Mouse (Mus musculus) midbrain, embryonic 14.5 days (tissue): ENCODE results near the gene Mbl1. TPM values are rescaled to one million over a fixed set of nuclear protein-coding genes. Genes with fewer than 3 reads are reported as not detected.

Experiments
- polyA plus RNA-seq: library from polyadenylated mRNA; unstranded; fragments of >200 nt; fragmentation: Nextera tagmentation; extraction: Ambion mirVana; gene quantifications from 2 replicates; pipeline ENCODE4 v1.2.1, GENCODE M21; 2014

Mbl1 gene
- polyA plus RNA-seq, 1 experiment from 2014 or later, result not detected

Other genes with a start within 250 kb of the Mbl1 start
- gene Tspan14, start 184.7 kb upstream of the Mbl1 start, polyA plus RNA-seq, result 57.2 and 79.6 TPM in 2 replicates
- 70.4 and 80.1 TPM in 2 replicates for gene Fam213a, start 137.7 kb upstream of the Mbl1 start, polyA plus RNA-seq
- gene Dydc2, start 82.2 kb upstream of the Mbl1 start, polyA plus RNA-seq, result 0.28 and 1.3 TPM in 2 replicates
- not detected in 2 replicates for gene Dydc1, start 78.5 kb upstream of the Mbl1 start, polyA plus RNA-seq
- not detected in 2 replicates for gene Mat1a, start 46.4 kb upstream of the Mbl1 start, polyA plus RNA-seq
- not detected in 2 replicates for gene Sftpa1, start 19.7 kb upstream of the Mbl1 start, polyA plus RNA-seq
- gene Sftpd, start 33.7 kb downstream of the Mbl1 start, polyA plus RNA-seq, result not detected in 2 replicates
- 0.32 and 0.49 TPM in 2 replicates for gene Gm2832, start 127.3 kb downstream of the Mbl1 start, polyA plus RNA-seq
- not detected in 2 replicates for gene Gm5798, start 197.2 kb downstream of the Mbl1 start, polyA plus RNA-seq
- gene Gm7945, start 234.9 kb downstream of the Mbl1 start, polyA plus RNA-seq, result not detected in 2 replicates